ENCODE assay signal across 9 mouse cellular contexts in genomic region chr10:84143674-84144343, GRCm38 (mm10).
DNase-seq lines count a peak whose midpoint lies in the region; ATAC-seq and TF ChIP-seq lines count a peak whose summit lies in the region.
"Had no signal": no experiment of that assay in that cellular context is flagged by ENCODE, and none has a peak within 500 bp of the region (broad histone marks: within the 10 kb centered on the region; RNA-seq: fewer than 3 reads in every experiment).

No protein-coding gene starts in this region.

- H3K27me3 ChIP-seq in limb, embryonic 12.5 days: no peaks in the 10 kb centered on the region
- H3K27me3 ChIP-seq in forebrain, embryonic 14.5 days (replicated peaks; ENCODE audit: control insufficient read depth, insufficient read depth, low read length): no peaks in the 10 kb centered on the region
- H3K27me3 ChIP-seq: neural tube, embryonic 13.5 days had no signal

- peak overlapping the region; percentile 85 for H3K27ac ChIP-seq in embryonic fibroblast, embryonic 13.5 days (ENCODE audit: insufficient read depth, low read length)
- H3K27ac ChIP-seq in limb, embryonic 12.5 days: peak overlapping the region; percentile 24; the same call in 1 of the 2 replicates
- no peak overlapping the region for H3K27ac ChIP-seq in forebrain, embryonic 14.5 days (ENCODE audit: low read depth, low read length)
- H3K27ac ChIP-seq: neural tube, embryonic 13.5 days had no signal

- no peak overlapping the region for H3K9ac ChIP-seq in limb, embryonic 12.5 days (replicated peaks)
- H3K9ac ChIP-seq in forebrain, embryonic 14.5 days (ENCODE audit: low read length): no peak overlapping the region
- H3K9ac ChIP-seq: forebrain, postnatal 0 days; neural tube, embryonic 13.5 days had no signal

- H3K9me3 ChIP-seq in limb, embryonic 12.5 days: no peaks in the 10 kb centered on the region
- no peaks in the 10 kb centered on the region for H3K9me3 ChIP-seq in forebrain, embryonic 14.5 days (replicated peaks; ENCODE audit: control insufficient read depth, low read length)
- H3K9me3 ChIP-seq: neural tube, embryonic 13.5 days had no signal

- no peak overlapping the region for H3K4me2 ChIP-seq in limb, embryonic 12.5 days
- no peak overlapping the region for H3K4me2 ChIP-seq in forebrain, embryonic 14.5 days (ENCODE audit: low read length)
- H3K4me2 ChIP-seq: neural tube, embryonic 13.5 days had no signal

- no peak for TF ChIP-seq CTCF in embryonic fibroblast, embryonic 13.5 days (IDR thresholded peaks at IDR 0.05; ENCODE audit: borderline replicate concordance, insufficient read depth, low read length)

- TF ChIP-seq POLR2A in embryonic fibroblast, embryonic 13.5 days (IDR thresholded peaks at IDR 0.05; ENCODE audit: low read depth, low read length): 0 out of 2 replicates have a peak, but pooled peaks have one; percentile 3

- 13% methylated on average over 5 of the region's 5 CpGs for WGBS in limb, embryonic 12.5 days
- 70% methylated on average over 5 of the region's 5 CpGs for WGBS in forebrain, embryonic 14.5 days

- peak; percentile 16 for DNase-seq in layer of hippocampus, adult 11-12 months (ENCODE audit: low spot score)
- DNase-seq in layer of hippocampus, postnatal 36 days: no peak
- DNase-seq in skeletal muscle tissue, adult 2 months (ENCODE audit: low read depth, low spot score): peak; percentile 59
- no peak for DNase-seq in cerebellum, adult 11-12 months
- no peak for DNase-seq in forebrain, embryonic 14.5 days (ENCODE audit: low spot score)
- DNase-seq: forebrain, postnatal 0 days had no signal

- ATAC-seq in limb, embryonic 12.5 days (ENCODE audit: insufficient number of reproducible peaks, insufficient read depth, low FRiP score, low TSS enrichment, low read depth): peak; percentile 76
- no peak for ATAC-seq in forebrain, embryonic 14.5 days
- ATAC-seq: forebrain, postnatal 0 days had no signal

- no peak overlapping the region for H3K4me3 ChIP-seq in embryonic fibroblast, embryonic 13.5 days (ENCODE audit: insufficient read depth, low read length)
- no peak overlapping the region for H3K4me3 ChIP-seq in limb, embryonic 12.5 days (replicated peaks)
- no peak overlapping the region for H3K4me3 ChIP-seq in forebrain, embryonic 14.5 days (ENCODE audit: low read depth, low read length)
- H3K4me3 ChIP-seq: neural tube, embryonic 13.5 days had no signal

- H3K4me1 ChIP-seq in embryonic fibroblast, embryonic 13.5 days (ENCODE audit: control insufficient read depth, insufficient read depth, low read length): no peaks in the 10 kb centered on the region
- H3K4me1 ChIP-seq in limb, embryonic 12.5 days (replicated peaks): peaks cover 20% of the 10 kb centered on the region
- H3K4me1 ChIP-seq in forebrain, embryonic 14.5 days (ENCODE audit: control insufficient read depth, insufficient read depth, low read length): no peaks in the 10 kb centered on the region
- H3K4me1 ChIP-seq: neural tube, embryonic 13.5 days had no signal

- no peaks in the 10 kb centered on the region for H3K36me3 ChIP-seq in limb, embryonic 12.5 days
- H3K36me3 ChIP-seq in forebrain, embryonic 14.5 days (ENCODE audit: control insufficient read depth, insufficient read depth, low read length): no peaks in the 10 kb centered on the region
- H3K36me3 ChIP-seq: neural tube, embryonic 13.5 days had no signal

Comparison
In these comparisons a context has a peak if more than half of its experiments do, and no peak if none do; other contexts are left out.
1. DNase-seq: peak in layer of hippocampus, adult 11-12 months (single experiment) and skeletal muscle tissue, adult 2 months (single experiment); none in layer of hippocampus, postnatal 36 days (0 of 2), cerebellum, adult 11-12 months (single experiment) and forebrain, embryonic 14.5 days (single experiment).